Mouse (Mus musculus) embryonic facial prominence, embryonic 11.5 days (tissue): ENCODE results near the gene Nek7. TPM values are rescaled to one million over a fixed set of nuclear protein-coding genes. Genes with fewer than 3 reads are reported as not detected.

Experiments used
- ATAC-seq: fragments of 200-750 bp; cut with Nextera tagmentation; replicated peaks from 2 replicates; pipeline ENCODE4 v1.8.0; 2017; ENCODE audit warnings: low read depth; ENCODE audit not compliant: insufficient number of reproducible peaks, low FRiP score, low TSS enrichment
- DNase-seq: peaks from one replicate; pipeline ENCODE4 v3.0.0-alpha.2; 2015; ENCODE audit warnings: low spot score
- H3K27ac ChIP-seq: fragments of 300-500 bp; sonication (generic); replicated peaks from 2 replicates; pipeline ENCODE4 v1.5.1; 2014; ENCODE audit warnings: mild to moderate bottlenecking, low read depth, low read length, control low read depth
- H3K27me3 ChIP-seq: fragments of 300-500 bp; sonication (generic); 2 replicates; pipeline ENCODE4 v1.6.1; 2014; ENCODE audit warnings: mild to moderate bottlenecking, low read length, moderate library complexity, mixed read lengths; ENCODE audit not compliant: control insufficient read depth, insufficient read depth
- H3K36me3 ChIP-seq: fragments of 300-500 bp; sonication (generic); replicated peaks from 2 replicates; pipeline ENCODE4 v1.6.1; 2014; ENCODE audit warnings: low read depth, mild to moderate bottlenecking, low read length, moderate library complexity, mixed read lengths; ENCODE audit not compliant: control insufficient read depth, insufficient read depth
- H3K4me1 ChIP-seq: fragments of 300-500 bp; sonication (generic); 2 replicates; pipeline ENCODE4 v1.6.1; 2014; ENCODE audit warnings: low read length, mixed read lengths; ENCODE audit not compliant: control insufficient read depth, insufficient read depth
- H3K4me2 ChIP-seq: fragments of 300-500 bp; sonication (generic); 2 replicates; pipeline ENCODE4 v1.6.1; 2014; ENCODE audit warnings: low read depth, mild to moderate bottlenecking, control low read depth, low read length, moderate library complexity
- H3K4me3 ChIP-seq: fragments of 300-500 bp; sonication (generic); 2 replicates; pipeline ENCODE4 v1.5.1; 2014; ENCODE audit warnings: low read depth, low read length, control low read depth
- H3K9ac ChIP-seq: fragments of 300-500 bp; sonication (generic); replicated peaks from 2 replicates; pipeline ENCODE4 v1.6.1; 2014; ENCODE audit warnings: mild to moderate bottlenecking, control low read depth, low read length
- H3K9me3 ChIP-seq: fragments of 300-500 bp; sonication (generic); replicated peaks from 2 replicates; pipeline ENCODE4 v1.6.1; 2016; ENCODE audit warnings: mild to moderate bottlenecking, low read length, inconsistent platforms, mixed read lengths; ENCODE audit not compliant: control insufficient read depth
- WGBS: fragments of 180-500 bp; shearing (Covaris S2); extraction: QIAGEN DNeasy Blood & Tissue Kit; methylation state at CpG from one replicate; pipeline ENCODE4 v1.1.7; 2014; 5-methylcytosine and 5-hydroxymethylcytosine counted together
- polyA plus RNA-seq: library from polyadenylated mRNA; unstranded; fragments of >200 nt; fragmentation: Nextera tagmentation; extraction: Ambion mirVana; gene quantifications from 2 replicates; pipeline ENCODE4 v1.2.1, GENCODE M21; 2014

The Nek7 gene
- polyA plus RNA-seq, 1 experiment from 2014 or later, result 30.8 TPM

DNA sequence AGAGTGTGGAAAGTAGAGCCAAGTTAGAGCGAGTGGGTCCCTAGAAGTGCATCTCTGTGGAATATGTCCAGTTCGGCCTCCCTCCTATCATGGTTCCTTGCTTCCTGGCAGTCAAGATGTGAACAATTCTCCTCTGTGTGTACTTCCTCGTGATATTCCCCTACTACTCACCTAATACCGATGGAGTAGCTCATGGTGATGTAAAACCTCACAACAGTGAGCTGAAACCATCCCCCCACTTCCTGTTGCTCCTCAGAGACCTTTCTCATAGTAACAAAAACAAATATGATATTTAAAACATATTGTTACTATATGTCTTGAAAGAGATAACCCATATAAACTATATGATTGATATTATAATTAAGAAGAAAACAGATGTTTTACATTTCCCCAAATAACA lies 9.0 kb upstream of the Nek7 start:
- Histone ChIP-seq H3K36me3 (no peaks in the 10 kb centered on the region), H3K27me3 (no peaks in the 10 kb centered on the region), H3K9me3 (no peaks in the 10 kb centered on the region), H3K9ac (no peak overlapping the region), H3K27ac (no peak overlapping the region), H3K4me1 (no peaks in the 10 kb centered on the region), H3K4me2 (no peak overlapping the region), H3K4me3 (no peak overlapping the region)
- 89% methylated on average over 4 of the region's 4 CpGs for WGBS
- no peak for ATAC-seq
- no peak for DNase-seq

DNA sequence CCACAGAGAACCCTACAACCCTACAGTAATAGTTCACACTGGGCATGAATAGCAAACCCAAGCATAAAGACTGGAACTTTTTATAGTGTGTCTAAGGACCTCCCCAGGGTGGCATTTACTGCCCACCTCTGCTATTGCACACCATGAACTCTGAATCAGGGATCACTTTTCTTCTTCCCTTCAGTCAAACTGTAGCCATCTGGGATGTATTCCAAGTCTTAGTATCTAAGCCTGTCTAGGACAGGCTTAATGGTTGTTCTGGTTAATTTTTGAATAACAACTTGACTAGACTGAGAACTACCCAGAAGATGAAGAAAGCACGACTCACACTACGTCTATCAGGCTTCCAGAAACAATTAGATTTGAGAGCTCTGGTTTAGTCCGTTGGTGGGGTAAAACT lies 8.5 kb upstream of the Nek7 start:
- Histone ChIP-seq H3K36me3 (no peaks in the 10 kb centered on the region), H3K9ac (no peak overlapping the region), H3K27ac (no peak overlapping the region), H3K9me3 (no peaks in the 10 kb centered on the region), H3K4me2 (no peak overlapping the region), H3K27me3 (no peaks in the 10 kb centered on the region), H3K4me1 (no peaks in the 10 kb centered on the region), H3K4me3 (no peak overlapping the region)
- ATAC-seq (no peak), DNase-seq (no peak)
- WGBS, result 81% methylated on average over 3 of the region's 3 CpGs

DNA sequence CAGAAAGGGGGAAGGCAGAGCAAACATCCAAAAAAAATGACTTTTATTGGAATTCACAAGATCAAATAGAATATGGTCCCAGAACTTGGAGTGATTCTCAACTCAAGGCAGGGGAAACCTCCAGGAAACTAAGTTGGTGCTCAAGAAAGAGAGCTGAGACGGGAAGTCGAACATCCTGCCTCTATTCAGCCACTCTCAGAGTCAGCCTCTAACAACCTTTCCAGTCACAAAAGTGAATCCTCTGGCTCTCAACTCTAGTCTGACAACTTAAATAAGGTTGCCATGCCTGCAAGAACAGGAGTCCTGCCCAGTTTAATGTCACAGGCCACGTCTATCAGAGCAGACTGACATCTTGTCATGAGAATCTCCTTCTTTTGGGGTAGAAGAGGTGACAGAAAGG lies 7.9 kb upstream of the Nek7 start:
- Histone ChIP-seq H3K27ac (no peak overlapping the region), H3K4me2 (no peak overlapping the region), H3K4me1 (no peaks in the 10 kb centered on the region), H3K9ac (no peak overlapping the region), H3K27me3 (no peaks in the 10 kb centered on the region), H3K9me3 (no peaks in the 10 kb centered on the region), H3K4me3 (no peak overlapping the region), H3K36me3 (no peaks in the 10 kb centered on the region)
- ATAC-seq, result no peak
- no peak for DNase-seq
- 82% methylated on average over 3 of the region's 3 CpGs for WGBS

DNA sequence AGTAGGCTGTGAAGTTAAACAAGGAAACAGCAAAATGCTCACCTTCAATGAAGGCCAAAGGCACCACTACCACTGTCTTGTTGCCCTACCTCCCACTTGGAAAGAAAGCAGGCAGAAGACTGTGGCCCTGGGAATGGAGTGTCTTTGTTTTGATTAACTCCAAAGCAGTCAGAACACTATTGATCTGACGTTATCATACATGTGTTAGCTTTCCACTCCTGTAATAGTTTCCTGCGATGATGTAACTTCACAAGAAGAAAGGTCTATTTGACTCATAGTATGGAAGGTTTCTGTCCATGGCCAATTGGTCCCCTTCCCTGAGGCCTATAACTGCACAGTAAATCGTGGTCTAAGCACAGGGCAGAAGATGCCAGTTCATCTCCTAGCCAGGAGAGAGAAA lies 6.3 kb upstream of the Nek7 start:
- no peaks in the 10 kb centered on the region for H3K36me3 ChIP-seq
- H3K27ac ChIP-seq, result no peak overlapping the region

DNA sequence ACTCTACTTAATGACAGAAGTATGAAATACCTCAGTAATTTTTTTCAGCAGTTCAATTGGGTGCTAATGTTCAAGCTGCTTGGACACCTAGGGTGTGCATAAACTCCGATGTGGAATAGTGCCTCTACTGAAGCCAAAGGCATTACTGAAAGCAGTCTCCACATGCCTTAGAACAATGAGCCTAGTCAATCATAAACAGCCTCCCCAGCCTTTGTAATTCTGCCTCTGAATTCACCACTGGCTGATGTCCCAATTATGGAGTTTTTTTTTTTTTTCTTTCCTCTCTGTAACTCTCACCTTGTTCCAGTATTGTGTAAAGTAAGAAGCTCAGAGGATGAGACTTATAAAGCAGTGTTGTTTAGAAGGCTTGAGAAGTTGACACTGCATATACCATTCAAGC lies 3.9 kb upstream of the Nek7 start:
- no peaks in the 10 kb centered on the region for H3K4me1 ChIP-seq
- H3K9ac ChIP-seq, result no peak overlapping the region
- H3K36me3 ChIP-seq, result no peaks in the 10 kb centered on the region
- no peaks in the 10 kb centered on the region for H3K9me3 ChIP-seq
- H3K27me3 ChIP-seq, result no peaks in the 10 kb centered on the region
- no peak overlapping the region for H3K4me2 ChIP-seq
- no peak for ATAC-seq
- no peak overlapping the region for H3K4me3 ChIP-seq
- WGBS, result 61% methylated on average over 1 of the region's 1 CpGs
- H3K27ac ChIP-seq, result no peak overlapping the region
- no peak for DNase-seq

More for the DNA sequence above, 6.3 kb upstream of the Nek7 start:
- 81% methylated on average over 3 of the region's 3 CpGs for WGBS
- H3K4me2 ChIP-seq, result no peak overlapping the region
- H3K9me3 ChIP-seq, result no peaks in the 10 kb centered on the region
- no peak overlapping the region for H3K4me3 ChIP-seq
- H3K4me1 ChIP-seq, result no peaks in the 10 kb centered on the region
- DNase-seq (no peak), ATAC-seq (no peak)
- no peak overlapping the region for H3K9ac ChIP-seq
- no peaks in the 10 kb centered on the region for H3K27me3 ChIP-seq

DNA sequence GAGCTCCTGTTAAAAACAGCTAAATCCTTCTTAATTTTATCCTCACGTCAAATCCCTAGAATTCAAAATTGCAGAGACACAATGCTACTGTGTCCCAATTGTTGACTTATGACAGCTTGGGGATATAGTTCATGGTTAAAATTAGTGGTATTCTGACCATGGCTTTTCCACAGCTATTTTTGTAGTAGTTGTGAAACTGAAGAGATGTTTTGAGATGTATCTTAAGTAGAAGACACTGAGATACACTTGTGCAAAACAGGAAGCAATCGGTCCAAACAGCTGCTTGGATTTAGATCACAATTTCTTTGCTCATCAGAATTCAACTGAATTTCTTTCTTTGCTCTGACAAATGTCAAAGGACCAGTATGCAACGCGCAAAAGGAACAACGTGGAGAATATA lies 2.9 kb upstream of the Nek7 start:
- Histone ChIP-seq H3K4me3 (no peak overlapping the region), H3K4me2 (no peak overlapping the region), H3K27me3 (no peaks in the 10 kb centered on the region), H3K27ac (no peak overlapping the region), H3K9me3 (no peaks in the 10 kb centered on the region), H3K9ac (no peak overlapping the region), H3K4me1 (no peaks in the 10 kb centered on the region), H3K36me3 (no peaks in the 10 kb centered on the region)
- ATAC-seq, result no peak
- 88% methylated on average over 5 of the region's 5 CpGs for WGBS
- DNase-seq, result no peak

- WGBS, result 78% methylated on average over 3 of the region's 3 CpGs
- H3K4me3 ChIP-seq, result no peak overlapping the region
- no peaks in the 10 kb centered on the region for H3K36me3 ChIP-seq
- H3K27me3 ChIP-seq, result no peaks in the 10 kb centered on the region
- no peak overlapping the region for H3K4me2 ChIP-seq
- H3K9ac ChIP-seq, result no peak overlapping the region
- H3K27ac ChIP-seq, result no peak overlapping the region
- no peak for DNase-seq
- H3K4me1 ChIP-seq, result no peaks in the 10 kb centered on the region
- ATAC-seq, result no peak
- no peaks in the 10 kb centered on the region for H3K9me3 ChIP-seq
Measured at GRCm38 (mm10) chr1:138622431-138622830, 2.5 kb upstream of the Nek7 start.

- no peaks in the 10 kb centered on the region for H3K4me1 ChIP-seq
- H3K27ac ChIP-seq, result peak overlapping the region; percentile 90
- H3K4me3 ChIP-seq, result peak overlapping the region; percentile 84
- no peaks in the 10 kb centered on the region for H3K9me3 ChIP-seq
- DNase-seq, result peak; percentile 97
- peak; percentile 91 for ATAC-seq
- no peaks in the 10 kb centered on the region for H3K36me3 ChIP-seq
- peak overlapping the region; percentile 77 for H3K9ac ChIP-seq
- no peaks in the 10 kb centered on the region for H3K27me3 ChIP-seq
- under 1% methylated on average over 77 of the region's 83 CpGs for WGBS
- H3K4me2 ChIP-seq, result peak overlapping the region; percentile 47
Measured at GRCm38 (mm10) chr1:138619114-138619971, 598 bp downstream of the Nek7 start.
